Mouse (Mus musculus) lung, postnatal 10 days (tissue): ENCODE results near the gene Frzb.
"Not testable (repeated sequence)": the region's sequence is repeated elsewhere in the genome, so short reads cannot be mapped to it uniquely, and the experiment has no call there.

Experiments
- DNase-seq: peaks from one replicate; pipeline ENCODE4 v3.0.0; 2021

Frzb gene

DNA sequence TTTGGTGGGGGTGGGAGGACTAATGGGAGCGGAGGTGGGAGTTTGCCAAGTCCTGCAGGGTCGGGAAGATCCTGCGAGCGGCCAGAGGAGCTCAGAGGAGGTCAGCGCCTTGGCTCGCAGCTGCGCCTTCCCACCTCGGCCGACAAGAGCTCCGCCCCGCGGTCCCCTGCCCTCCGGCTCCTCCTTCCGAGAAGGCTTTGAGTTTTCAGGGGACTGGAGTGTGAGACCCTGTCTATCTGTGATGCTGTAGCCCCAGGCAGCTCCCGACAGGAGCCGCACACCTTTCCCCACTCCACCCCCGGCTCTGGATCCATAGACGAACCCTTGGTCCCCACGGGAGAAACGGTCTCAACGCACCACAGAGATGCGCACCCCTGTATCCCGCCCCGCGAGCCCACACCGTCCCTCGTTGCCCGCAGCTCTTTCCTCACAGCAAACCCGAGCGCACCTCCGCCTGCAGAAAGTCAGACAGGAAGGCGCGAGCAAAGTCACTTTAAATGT, at the start of gene Frzb:
Gene Frzb (minus strand): TSS at position 335 of the 501 bp plus-strand sequence.
- peak; percentile 45 for DNase-seq

DNA sequence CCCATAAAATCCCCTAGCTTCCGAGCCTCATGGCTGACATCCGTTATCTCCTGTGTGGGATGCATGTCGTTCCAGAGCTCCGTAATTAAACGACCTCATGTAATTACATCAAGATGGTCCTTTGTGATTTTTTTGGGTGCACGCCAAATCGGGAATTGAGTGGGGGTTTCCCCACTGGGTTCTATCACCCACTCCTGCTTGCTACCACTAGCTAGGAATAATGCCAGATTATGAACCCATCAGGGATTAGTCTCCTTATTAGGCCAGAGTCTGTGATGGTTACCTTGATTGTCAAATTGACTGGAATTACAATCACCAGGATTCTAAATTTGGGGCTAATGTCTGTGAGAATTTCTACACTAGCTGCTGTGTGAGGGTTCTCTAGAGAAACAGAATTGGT, 47.9 kb upstream of the Frzb start:
- DNase-seq = not testable (repeated sequence)

DNA sequence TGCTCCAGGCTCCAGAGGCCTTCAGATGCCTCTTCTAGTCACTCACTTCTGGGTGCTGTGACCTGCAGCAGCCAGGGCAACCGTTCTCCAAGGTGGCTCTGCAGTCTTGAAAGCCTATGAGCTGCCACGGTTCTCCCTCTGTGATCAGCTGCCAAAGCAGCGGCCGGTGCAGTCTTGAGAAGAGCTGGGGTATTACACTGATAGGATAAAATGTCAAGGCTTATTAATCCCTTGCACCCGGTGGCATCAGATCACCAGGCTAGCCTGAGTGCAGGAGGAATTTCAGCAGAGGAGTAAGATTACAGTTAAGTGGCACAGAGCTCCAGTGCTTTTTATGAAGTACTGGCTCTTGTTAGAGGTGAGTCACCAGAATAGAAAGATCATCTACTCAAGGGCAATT, 39.4 kb upstream of the Frzb start:
- no peak for DNase-seq

DNA sequence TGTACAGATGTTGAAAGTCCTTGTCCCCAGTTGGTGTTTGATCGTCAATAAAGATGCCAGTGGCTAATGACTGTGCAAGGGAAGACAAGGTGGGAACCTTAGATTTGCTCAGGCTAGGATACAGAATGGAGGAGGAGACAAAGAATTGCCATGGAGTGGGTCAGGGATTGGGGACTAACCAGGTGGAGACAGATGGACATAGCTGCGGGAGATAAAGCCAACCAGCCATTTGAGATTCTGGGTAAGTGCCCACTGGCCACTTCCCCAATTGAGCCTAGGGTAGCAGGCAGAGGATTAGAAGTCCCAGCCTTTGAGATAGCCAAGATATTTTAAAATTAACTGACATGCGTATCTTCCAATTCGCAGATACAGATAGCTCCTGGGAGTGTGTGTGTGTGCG, 37.5 kb upstream of the Frzb start:
- DNase-seq = no peak

DNA sequence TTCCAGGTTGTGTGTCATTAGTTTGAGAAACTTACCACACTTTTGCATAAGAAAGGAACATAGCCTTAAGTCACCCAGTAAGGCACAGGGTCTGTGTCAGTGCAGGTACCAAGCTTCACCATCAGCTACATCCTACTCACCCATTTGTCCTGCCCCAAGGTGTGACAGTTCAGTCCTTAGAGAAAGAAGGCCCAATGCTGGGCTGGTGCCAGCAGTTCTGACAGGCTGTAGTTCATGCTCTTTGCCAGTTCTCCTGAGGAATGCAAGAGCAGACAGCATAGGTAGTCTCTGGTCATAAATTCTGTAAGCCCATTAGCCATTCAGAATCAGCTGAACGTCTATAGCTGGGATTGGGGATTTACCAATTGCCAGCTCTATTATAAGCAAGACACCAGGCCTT, 28.4 kb upstream of the Frzb start:
- DNase-seq = no peak

DNA sequence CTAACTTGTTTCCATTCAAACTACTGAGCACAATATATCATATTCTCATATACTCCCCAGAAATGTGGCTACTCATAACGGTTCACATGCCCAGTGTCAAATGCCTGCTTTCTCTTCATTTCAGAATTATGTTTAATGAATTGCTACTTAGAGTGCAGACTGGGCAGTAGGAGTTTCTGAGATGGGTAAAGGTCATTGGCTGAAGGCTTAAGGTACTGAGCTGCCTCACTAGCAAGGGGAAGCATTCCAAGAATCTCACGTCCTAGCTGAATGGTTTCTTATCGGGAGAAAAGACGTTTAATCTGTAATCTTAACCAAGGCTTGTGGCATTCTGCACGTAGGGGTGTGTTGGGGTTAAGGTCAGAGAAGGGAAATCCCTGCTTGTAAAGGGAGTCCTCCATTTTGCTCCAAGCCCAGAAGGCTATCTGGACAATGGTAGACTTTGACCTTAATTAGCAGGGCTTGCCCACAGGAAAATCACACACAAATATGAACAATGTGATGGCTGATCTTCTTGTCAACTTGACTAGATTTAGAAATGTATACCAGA, 26.9 kb upstream of the Frzb start:
- DNase-seq = no peak

DNA sequence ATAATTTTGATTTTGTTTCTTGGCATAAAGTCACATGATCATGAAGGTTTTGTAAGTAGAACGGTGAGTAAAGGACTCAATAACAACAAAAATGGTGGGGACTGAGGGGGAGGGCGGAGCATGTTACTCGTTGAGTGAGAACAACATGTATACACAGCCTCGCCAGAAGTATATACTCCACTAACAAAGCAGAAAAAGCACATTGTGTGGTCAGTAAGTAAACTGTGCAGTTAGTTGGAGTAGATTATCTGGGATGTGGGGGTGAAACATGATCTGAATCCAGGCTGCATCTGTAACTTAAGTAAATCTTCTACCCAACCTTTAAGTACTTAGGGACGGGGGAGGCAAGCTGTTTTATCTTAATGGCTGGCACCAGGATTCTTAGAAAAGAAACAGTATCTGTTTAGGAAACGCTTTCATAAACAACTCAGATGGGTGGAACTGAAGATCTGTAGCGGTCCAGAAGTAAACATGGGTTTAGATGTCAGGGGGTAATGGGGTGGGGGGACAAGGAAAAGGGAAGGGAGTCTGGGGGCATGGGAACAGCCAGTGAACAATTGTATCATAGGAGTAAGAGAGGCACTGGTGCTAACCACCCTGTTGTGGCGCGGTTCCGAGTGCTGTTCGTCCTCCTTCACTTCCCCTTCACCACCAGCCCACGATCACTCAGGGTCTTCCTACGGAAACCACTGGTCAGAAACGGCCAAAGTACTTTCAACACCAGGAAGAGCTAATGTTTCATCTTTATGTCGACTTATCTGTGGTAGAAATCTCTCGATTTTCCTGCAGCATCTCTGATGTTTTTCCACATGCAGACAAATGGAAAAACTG, 18.8 kb upstream of the Frzb start:
- no peak for DNase-seq

DNA sequence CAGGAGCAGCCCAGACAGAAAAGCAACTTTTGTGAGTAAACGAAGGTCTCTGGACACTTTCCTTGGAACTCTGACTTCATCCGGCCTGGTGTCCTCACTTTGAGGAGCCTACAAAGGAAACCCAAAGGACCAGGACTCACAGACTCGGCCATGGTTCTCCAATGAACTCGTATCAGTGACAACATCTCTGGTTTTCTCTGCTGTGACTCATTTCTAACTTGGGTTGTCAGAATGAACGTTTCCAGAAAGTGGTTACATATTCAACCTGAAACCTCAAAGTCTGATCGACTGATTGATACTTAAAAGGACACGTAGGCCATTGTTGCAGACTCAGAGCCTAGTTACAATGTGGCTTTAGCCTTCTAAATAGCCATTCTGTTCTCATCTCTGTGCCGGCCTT, 14.4 kb upstream of the Frzb start:
- DNase-seq = no peak

DNA sequence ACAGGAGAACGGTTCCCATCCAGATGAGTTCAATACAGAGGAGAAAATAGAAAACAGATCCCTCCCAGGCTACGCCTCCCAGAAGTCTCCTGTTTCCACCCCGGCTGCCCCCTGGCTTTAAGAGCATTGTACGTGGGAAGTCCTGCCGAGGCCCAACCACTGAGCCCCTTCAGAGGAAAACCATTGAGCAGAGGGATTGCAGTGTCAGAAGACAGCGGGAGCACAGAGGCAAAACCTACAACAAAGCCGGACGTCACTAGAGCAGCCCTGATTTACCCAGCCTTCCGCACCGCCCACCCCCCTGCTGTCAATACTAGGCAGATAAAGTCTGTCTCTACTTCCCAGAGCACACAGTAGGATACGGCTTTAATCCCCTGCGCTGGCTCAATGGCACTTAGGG, 806 bp upstream of the Frzb start:
- DNase-seq = peak; percentile 8

DNA sequence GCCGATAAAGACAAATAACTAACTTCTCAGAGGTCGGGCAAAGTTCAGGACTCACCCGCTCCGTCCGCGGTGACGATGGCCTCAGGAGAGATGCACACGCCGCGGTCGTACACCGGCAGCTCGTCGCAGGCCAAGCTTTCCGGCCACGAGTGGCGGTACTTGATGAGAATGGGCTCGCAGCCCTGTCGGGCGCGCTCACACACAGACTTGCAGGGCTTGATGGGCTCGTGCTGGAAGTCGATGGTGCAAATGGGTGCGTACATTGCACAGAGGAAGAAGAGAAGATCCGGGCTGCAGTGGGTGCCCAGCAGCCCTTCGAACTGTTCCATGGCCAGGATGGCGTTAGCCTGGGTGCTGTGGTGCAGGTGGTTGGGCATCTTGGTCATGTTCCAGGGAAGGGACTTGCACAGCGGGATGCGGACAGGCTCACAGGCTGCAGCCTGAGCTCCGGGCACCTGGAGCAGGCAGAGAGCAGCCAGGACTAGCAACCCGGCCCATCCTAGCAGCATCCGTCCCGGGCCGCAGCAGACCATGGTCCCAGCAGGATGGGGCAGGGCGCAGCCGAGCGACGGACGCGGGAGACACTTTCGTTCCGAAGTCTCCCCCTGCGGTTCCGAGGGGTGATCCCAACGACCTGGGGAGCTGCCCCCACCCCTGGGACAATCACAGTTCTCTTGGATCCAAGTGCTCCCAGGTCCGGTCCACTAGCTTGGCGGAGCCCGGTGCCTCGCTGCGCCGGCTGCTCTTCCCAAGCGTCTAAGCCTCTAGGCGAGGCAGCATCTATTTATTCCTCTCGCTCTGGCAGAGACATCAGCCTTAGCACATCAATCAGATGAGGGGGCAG, 895 bp downstream of the Frzb start:
- peak; percentile 9 for DNase-seq

DNA sequence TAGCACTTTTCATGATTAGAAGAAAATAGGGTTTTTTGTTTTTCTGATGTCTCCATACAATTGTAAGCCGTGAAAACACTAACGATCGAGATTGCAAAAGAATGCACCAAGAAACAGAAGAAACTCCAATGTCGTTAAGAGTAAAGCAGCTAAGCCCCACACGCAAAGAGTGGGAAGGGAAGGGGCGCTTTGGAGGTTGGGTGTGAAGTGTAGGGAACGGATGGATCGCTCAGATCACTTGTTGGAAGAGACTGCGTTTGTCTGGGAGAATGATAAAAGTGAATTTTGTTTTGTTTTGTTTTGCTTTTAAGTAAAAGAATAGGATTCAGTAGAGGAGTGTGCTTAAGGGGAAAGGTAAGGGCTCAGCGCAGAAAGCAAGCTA, 1.5 kb downstream of the Frzb start:
- DNase-seq = no peak

DNA sequence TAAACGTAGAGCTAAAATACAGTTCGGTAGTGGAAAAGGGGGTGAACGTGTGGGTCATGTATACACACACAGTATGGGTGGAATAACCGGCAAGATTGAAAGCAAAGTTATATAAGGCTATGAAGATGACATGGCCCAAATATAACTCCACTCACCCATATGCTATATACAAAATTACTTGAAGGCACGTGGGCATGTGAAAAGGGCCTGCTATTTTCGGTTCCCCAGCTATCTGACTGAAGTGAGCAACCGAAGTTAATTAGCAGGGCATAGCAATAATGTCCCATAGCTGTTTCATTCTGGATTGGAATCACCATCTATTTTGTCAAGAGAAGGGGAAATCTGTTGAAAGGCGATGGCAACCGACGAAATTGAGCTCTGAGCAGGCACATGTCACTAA, 1.9 kb downstream of the Frzb start:
- no peak for DNase-seq

DNA sequence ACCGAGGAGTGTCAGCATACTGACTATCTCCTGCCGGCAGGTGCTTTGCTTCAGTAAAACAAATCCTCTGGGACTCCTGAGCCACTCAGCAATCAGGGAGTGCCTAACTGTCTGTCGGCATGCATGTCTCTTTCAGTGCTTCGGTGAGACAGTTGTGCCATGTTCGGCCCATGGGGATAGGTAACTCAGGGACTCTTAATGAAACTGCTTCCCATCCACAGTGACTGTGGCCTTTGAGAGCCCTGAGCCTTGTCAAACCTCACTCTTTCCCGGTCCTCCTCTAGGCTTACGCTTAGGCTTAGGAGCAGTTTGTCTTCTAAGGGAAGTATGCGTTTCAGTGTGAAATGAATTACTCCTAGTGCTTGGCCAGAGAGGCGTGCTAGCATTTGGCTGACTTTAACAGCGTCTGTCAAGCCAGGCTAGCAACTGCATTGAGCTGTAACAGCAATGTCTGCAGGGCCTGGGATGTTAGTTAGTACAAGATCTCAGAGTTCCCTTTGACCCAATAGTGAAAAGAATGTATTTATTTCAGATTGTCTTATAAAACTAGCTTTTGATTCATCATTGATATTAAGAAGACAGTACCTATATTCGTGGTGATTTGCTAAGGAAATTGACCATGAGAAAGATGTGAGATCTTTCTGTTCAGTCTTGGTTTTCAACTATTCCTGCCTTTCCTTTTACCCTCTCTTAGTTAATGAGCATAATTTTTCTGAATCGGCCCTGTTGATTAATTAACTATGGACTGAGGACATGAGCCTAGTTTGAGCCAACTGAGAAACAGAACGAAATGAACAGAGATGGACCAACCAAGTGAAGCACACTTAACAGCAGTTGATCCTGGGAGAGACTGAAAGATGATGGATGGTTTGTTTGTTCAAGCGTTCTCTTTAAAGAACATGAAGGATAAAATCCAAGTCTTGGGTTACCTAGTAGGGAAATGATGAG, 2.7 kb downstream of the Frzb start:
- no peak for DNase-seq

DNA sequence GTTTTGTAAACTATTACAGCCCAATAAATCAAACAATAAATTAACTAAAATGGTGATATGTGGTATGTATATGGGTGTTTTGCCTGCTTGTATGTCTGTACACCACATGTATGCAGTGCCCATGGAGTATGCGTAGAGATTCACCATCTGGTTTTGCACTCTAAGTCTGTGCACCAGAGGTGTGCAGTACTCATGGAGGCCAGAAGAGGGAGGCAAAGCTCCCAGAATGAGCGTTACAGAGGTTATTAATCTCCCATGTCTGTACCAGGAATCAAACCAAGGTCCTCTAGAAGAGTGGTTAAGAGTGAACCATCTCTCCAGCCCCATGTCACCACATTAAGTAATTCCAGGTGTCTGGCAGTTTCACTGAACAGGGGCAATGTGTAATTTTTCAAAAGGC, 3.5 kb downstream of the Frzb start:
- DNase-seq = no peak

DNA sequence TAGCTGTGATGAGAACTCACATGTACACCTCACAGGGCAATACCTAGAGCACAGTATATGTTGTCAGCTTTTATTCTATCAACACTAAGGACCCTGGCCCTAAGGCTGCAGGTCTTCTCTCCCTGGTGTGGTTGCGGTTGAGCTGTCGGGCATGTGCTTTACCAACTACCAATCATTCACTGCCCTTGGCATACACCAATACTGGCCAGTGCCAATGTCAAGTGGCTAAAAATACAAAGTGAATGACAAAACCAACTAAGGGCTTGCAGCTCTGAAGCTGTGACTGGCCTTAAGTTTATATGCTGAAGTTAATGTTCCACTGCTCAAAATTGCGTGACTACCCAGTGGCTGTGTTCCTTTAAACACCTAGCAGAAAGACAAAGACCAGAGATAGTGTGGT, 6.0 kb downstream of the Frzb start:
- DNase-seq = no peak

DNA sequence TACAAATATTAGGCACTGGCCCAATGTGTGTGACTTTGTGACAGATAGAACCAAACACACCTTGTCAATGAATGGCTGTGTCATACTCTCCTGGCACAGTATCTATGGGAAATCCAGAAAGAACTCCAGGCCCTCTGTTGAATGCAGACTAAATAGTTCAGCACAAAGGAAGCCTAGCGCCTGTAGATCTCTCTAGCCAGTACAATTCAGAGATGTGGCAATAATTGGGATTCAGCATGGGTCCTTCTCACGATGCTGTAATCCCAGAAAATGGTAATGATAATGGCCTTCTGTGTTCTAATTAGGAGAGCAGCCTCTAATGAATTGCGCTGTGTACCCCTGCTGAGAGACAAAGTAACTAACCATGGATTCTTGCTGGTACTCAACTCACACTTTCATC, 8.6 kb downstream of the Frzb start:
- DNase-seq = no peak

DNA sequence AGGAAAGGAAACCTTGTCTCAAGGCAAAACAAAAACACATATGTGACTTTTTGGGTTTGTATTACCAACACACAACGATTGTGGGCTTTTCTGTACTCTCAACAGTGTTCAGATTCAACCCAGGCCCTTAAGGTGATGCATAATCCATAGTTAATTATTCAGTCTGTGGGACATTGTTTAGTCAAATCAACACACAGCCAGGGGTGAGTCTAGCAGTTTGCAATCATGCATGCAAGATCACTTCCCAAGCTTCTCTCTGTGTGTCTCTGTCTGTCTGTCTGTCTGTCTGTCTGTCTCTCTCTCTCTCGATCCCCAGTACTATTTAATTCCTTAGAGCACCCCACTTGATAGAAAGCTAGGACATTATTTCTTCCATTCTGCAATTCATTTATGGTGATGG, 10.0 kb downstream of the Frzb start:
- no peak for DNase-seq

DNA sequence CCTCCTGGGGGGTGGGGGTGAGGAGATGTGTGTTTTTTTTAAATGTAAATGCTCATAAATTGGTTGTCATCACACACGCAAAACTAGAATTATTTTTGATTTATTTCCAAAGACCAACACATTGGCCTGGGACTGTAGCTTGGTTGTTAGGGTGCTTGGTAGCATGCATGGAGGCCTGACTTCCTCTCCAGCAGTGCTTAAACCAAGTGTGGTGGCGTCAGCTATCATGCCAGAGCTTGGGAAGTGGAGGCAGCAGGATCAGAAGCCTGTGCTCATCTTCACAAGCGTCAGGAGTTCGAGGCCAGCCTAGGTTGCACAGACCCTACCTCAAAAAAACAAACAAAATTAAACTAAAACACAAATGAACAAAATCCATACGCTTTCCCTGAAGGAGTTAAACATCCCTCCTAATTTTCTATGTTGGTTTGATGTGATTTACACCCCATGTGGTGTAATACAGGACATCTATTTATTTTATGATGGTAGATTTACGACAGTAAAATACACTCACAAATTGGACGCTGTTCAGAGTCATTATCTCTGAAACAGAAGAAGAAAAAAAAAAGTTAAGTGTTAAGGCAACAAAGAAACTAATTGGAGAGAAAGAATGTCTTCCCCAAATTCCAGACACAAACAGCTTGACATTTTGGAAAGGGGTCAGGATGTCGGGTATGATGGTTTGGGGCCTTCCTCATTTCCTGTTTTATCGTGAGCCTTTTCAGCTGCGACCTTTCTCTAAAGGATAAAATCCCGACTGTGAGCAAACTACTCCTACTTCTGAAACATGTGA, 12.4 kb downstream of the Frzb start:
- no peak for DNase-seq

DNA sequence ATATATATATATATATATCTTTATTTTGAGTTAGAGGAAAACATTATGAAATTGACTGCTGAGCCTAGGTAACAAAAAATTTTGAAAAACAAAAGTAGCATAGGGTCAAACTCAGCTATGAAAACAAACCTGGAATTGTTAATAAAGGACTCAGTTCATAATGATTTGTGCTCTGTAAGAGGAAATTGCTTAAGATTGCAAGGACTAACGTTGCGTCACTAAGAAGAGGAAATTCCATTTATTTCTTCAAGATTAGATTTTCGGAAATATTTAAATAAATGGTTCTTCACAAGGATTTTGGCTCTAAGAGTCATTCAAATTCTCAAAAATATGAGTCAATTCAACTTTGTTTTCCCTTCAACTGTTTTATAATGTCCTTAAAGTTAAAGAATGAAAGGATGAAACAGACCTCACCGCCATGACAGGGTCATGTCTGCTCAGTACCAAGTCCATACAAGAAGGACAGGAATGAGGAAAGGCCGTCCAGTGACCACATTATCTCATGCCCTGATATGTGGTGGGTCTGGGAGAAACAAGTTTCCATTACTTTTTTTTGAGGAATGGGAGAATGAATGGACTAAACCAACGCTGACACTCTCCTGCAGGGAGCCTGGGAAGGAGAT, 14.1 kb downstream of the Frzb start:
- no peak for DNase-seq

DNA sequence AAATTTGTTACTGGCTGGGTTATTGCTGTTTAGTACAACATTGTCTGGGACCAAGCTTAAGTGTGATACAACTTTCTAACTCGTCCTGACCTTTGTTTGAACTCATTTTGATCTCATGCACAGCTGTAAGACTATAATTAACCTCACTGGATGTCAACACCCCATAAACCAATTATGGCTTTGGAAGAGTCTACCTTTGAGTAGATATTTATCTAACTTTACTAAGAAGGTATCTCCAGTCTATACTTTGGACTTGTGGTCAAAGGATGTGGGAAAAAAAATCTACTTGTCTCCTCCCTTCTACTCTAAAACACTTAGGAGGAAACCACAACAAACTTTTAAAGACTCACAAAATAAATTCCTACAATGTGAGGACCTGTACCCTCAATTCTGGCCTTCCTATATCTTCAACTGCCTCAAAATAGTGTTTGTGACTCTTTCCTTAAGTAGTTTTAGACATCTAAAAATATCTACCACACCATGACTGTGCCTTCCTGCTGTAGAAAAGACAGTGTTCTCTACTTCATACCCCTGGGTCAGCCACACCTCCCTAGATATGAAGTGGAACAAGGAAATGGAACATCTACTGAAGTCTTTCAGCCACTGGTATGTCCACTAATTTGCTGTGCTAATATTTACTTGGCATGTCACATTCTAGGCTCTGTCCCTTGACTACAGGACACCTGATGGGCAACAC, 16.9 kb downstream of the Frzb start:
- DNase-seq = no peak

DNA sequence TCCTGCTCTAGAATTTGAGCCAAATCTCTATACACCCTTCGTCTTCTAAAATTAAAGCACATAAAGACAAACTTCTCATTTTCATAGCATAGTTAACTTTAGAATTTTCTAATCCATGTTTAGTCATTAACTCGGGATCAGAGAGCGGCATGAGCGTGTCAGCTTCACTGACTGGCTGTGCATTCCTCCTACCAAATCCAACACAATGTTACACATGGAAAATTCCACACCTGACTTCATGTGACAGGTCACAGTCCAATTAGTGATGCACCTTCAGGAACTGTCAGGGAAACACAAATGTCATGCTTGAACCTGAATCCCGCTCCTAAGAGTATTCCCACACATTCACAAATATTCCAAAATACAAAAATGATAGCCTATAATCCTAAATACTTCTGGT, 24.3 kb downstream of the Frzb start:
- no peak for DNase-seq
